Mouse (Mus musculus) lung, adult 2 months (tissue): ENCODE measurements at regions not wholly inside any gene's neighbourhood (a gene's known extent, or its start where the extent isn't known, plus 50 kb on each side); places are given as distances from the start of the nearest gene placed in this dataset.

Source experiments
- CTCF ChIP-seq: fragments of 200-500 bp; IDR thresholded peaks from 2 replicates; pipeline ENCODE4 v1.5.1; 2011; ENCODE audit warnings: mild to moderate bottlenecking, low read length, control low read depth; ENCODE audit not compliant: insufficient read depth
- POLR2A ChIP-seq: fragments of 200-500 bp; IDR thresholded peaks from 2 replicates; pipeline ENCODE4 v1.6.1; 2011; ENCODE audit warnings: low read depth, mild to moderate bottlenecking, control low read depth, low read length, borderline replicate concordance; ENCODE audit errors: extremely low read depth

DNA sequence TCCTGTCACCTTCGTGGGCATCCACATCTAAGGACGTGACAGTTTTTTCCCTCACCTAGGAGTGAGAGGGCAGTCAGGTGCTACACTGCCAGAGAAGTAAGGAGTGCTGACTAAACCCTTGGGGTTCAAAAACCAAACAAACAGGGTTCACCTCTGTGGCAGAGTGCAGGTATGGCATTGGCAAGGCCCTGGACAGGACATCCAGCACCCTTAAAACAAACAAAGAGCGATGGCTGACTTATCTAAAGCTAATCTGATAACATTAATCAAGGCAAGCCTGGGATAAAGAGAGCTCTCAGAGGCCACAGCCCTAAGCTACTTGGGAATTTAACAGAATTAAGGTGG, 74.1 kb upstream of the Slc45a1 start:
- TF ChIP-seq POLR2A (no peak), CTCF (no peak)
